Mouse (Mus musculus): Measurements from ENCODE around the gene Rnf212. TPM values are rescaled to one million over a fixed set of nuclear protein-coding genes. Genes with fewer than 3 reads are reported as not detected.
"Not testable (repeated sequence)": the region's sequence is repeated elsewhere in the genome, so short reads cannot be mapped to it uniquely, and the experiment has no call there.

Rnf212 gene
- total RNA-seq (2021), result not detected
- long read RNA-seq, experiment 1, result 0 reads
- long read RNA-seq, experiment 2, result 0 reads

DNA sequence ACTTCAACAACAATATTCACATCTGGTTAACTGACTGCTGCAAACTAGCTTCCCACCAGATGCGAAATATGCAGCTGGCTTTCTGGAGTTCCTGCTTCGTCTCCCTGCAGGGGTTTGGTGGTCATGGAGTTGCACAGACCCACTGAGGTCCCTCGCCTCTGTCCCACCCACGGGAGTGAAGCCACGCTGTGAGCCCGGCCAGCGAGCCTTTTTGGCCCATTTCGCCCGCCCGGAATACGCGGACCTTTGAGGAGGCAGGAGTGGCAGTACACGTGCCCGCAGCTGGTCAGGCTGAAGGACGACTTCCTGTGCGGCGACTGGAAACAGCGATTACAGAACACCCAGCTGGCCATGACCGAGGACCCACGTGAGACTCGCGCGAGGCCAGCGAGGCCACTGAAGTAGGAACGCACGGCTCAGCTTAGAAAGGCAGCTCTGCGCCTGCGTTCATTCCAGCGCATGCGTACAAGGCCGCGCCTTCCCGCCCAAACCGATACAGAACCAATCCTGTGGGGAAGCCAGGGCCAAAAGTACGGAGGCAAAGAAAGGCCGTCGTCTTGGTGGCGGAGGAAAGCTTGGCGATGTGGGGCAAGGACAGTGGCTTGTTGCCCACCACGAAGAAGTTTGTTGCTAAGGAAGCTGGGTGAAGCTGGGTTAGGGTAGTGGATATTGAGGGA lies at the start of gene Rnf212:
Gene Rnf212, minus strand, starts transcription at position 353 of the 677 bp plus-strand sequence.
- DNase-seq, result no peak

DNA sequence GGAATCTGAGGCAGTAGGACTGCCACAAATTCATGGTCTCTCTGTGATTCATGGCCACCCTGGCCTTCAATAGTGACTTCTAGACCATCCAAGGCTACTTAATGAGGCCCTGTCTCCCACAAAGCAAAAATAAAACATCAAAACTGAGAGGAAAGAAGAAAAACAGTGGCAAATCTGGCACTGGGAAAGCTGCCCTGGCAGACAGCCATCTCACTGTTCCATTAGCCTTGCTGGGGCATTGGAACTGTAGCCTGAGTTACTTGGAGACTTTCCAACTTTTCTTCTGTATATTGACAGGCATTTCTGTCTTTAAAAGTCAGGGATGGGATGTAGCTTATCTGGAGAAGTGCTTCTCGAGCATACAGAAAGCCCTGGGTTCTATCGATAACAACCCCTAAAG lies 48.5 kb upstream of the Rnf212 start:
- no peak for DNase-seq

DNA sequence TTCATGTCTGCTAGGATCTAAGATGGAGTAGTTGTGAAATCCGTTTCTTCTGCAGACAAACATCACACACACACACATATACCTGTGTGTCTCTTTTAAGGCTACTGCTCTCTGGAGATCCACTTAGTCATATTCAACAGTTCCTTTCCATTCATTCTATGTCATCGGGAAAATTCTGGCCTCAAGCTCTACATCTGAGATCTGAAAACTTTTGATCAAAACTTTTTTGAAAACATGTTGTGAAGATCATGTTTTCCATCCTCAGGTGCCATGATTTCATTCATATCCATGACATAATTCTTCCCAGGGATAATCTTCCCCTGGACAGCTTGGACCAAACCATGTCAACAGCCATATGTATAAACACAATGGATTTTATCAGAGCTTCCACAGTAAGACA lies 34.0 kb upstream of the Rnf212 start, which contains the start of gene Vmn2r8:
Gene Vmn2r8, minus strand, starts transcription at position 101 of the 400 bp plus-strand sequence.
- not testable (repeated sequence) for DNase-seq

DNA sequence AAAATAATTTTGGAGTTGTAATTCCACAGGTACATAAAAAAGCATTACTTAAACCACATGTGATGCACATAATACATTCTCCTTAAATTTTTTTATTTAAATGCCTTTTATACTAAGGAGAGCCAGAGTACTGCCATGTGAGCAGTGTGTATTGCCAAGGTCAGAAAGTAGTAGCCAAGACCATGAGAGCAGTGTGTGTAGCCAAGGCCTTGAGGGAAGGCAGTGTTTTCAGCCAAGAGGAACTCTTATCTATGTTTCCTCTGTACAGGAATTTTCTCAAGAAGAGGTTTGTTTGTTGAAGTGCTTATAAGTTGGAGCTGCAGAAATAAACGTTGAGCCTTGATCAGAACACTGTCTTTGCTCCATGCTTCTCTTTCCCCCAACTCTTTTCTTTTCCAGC lies 28.9 kb upstream of the Rnf212 start:
- DNase-seq, result peak; percentile 1 to 15

DNA sequence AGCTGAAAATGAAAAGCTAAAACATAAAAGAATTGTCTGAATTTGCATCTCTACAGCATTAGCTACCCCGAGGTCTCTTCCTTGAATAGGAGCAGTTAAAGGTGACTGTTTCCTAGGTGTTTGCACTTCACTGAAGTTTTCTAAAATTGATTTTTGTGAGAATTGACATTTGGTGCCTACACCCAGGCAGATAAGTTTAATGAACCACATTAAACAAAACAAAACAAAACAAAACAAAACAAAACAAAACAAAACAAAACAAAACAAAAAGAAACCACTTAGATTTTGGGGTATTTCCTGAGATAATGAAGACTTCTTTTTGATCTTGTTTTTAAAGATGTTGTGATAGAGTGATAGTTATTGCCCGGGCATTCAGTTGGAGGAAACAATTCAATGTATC lies 20.5 kb upstream of the Rnf212 start, which contains the start of gene Tmed11:
Gene Tmed11, minus strand, starts transcription at position 101 of the 400 bp plus-strand sequence.
- DNase-seq, result not testable (repeated sequence)

DNA sequence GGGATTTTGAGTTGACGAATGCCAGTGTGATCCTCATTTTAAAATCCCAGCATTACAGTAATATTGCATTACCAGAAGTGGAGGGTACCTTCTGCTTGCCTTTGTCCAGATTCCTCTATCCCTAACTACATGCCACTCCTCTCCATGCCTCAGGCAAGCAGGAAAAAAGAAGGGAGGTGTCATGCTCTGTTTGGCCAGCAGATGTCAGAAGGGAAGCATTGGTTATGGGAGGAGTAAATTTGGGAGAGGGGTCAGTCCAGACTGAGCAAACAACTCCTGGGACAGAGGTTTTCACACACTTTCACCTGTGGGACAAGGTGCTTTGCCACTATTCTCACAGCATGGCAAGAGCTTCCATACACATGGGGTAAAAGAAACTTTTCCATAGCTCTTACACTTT lies 15.6 kb upstream of the Rnf212 start:
- peak; percentile 2 to 5 for DNase-seq

DNA sequence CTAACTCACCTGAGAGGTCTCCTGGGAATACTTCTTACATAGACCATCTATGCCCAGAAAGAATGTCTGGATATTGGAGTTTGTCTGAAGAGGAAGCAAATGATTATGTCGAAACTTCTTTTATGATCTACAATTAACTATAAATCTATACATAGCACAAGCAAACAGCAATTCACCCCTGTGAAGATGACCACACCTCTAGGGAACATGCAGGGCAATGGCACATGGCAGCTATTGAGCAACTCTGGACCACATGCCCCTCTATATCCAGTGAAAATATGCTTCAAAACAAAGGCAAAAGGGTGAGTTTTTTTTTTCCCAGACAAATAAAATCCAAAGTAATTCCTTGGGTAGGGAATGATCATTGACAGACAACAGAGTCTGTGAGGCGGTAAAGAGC lies 14.8 kb downstream of the Rnf212 start:
- DNase-seq, result no peak

DNA sequence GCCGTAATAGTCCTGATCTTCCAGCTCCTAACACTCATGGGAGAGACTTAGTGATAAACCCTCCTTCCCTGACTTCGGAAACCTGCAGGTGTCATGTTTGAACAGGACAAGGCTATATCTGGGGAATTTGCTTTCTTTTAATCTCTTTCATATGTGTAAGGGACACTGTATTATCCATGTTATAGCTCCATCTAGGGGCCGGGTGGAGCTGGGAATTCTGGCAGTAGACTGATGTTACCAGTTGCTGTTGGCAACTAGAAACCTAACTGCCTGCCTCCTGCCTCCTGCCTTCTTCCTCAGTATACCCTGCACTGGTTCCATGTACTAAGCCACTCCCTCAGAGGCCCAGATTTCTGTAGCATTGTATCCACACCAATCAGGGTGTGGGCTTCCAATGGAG lies 16.4 kb downstream of the Rnf212 start:
- peak; percentile 4 to 15 for DNase-seq

DNA sequence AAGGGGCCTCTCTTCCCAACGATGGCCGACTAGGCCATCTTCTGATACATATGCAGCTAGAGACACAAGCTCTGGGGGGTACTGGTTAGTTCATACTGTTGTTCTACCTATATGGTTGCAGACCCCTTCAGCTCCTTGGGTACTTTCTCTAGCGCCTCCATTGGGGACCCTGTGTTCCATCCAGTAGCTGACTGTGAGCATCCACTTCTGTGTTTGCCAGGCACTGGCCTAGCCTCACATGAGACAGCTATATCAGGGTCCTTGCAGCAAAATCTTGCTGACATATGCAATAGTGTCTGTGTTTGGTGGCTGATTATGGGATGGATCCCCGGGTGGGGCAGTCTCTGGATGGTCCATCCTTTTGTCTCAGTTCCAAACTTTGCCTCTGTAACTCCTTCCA lies 23.5 kb downstream of the Rnf212 start:
- not testable (repeated sequence) for DNase-seq

DNA sequence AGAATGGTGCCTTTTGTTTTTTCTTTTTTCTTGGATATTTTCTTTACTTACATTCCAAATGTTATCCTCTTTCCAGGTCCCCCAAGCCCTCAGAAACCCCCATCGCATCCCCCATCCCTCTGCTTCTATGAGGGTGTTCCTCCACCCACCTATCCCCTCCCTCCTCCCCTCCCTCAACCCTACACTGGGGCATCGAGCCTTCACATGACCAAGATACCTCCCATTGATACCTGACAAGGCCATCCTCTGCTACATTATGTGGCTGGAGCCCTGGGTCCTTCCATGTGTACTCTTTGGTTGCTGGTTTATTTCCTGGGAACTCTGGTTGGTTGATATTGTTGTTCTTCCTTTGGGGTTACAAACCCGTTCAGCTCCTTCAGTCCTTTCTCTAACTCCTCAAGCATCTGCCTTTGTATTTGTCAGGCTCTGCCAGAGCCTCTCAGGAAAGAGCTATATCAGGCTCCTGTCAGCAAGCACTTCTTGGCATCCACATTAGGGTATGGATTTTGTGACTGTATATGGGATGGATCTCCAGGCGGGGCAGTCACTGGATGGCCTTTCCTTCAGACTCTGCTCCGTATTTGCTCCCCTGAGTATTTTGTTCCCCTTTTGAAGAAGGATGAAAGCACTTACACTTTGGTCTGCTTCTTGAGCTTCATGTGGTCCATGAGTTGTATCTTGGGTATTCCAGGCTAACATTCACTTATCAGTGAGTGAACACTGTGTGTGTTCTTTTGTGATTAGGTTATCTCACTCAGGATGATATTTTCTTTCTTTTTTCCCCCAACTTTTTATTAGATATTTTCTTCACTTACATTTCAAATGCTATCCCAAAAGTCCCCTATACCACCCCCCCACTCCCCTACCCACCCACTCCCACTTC lies 24.2 kb downstream of the Rnf212 start:
- no peak for DNase-seq

DNA sequence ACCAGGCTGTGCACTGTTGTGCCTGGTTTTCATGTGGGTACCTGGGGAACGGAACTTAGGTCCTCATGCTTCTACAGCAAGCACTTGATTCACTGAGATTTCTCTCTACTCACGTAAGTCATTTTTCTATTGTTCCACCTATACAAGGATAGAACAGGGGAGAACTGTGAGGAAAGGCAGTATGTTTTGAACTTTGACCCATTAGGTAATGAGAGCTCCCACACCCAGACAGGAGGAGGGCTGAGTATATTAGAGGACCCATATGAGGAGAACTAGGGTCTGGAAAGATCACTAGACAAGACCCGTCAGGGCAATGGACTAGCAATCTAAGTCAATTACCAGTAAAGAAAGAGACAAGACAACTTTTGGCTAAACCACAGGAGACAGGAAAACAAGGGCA lies 30.2 kb downstream of the Rnf212 start:
- no peak for DNase-seq

DNA sequence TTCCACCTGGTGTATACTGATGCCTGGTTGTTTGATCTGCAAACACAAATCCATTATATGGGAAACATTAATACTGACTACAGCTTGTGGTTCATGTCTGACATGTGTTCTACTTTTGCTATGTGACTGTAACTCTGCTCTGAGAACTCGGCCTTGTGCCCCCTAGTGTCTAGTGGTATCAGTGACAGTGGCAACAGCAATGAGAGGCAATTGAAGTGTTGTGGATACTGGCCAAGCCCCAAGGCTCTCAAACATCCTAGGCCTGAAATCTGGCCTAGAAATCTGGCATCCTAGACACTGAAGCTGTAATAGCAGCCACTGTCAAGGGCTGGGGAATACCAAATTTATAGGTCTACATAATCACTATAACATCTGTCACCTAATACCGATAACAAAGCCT lies 30.9 kb downstream of the Rnf212 start:
- no peak for DNase-seq

DNA sequence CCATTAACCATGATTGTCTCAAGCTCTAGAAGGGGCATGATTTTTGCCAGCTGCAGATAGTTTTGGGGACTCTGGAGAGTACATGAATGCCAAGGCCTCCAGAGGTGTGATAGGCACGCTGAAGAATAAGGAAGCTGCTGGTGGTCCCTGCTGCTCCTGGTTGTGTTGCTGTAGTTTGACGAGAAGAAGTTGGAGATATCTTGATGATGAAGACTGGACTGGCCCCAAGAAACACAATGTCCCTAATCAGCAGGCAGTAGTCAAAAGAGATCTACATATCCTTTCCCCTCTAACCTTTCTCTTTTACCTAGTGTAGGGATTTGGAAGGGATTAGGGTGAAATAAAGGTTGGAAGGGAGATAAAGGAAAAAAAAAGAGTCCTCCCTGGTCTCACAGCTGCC lies 32.2 kb downstream of the Rnf212 start:
- no peak for DNase-seq

DNA sequence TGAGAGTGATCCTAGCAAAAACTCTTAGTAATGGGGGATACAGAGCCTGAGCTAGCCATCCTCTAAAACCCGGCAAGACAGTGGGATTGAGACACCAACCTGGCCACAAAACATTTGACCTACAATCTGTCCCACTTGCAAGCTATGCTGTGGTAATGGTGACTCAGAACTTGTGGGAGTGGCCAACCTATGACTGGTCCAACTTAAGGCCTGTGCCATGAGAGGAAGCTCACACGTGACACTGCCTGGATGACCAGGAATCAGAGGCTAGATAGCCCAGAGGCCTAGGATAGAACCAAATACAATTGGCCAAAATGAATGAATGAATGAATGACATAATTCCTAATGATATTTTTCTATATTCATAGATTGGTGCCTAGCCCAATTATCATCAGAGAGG lies 32.9 kb downstream of the Rnf212 start:
- DNase-seq, result no peak

DNA sequence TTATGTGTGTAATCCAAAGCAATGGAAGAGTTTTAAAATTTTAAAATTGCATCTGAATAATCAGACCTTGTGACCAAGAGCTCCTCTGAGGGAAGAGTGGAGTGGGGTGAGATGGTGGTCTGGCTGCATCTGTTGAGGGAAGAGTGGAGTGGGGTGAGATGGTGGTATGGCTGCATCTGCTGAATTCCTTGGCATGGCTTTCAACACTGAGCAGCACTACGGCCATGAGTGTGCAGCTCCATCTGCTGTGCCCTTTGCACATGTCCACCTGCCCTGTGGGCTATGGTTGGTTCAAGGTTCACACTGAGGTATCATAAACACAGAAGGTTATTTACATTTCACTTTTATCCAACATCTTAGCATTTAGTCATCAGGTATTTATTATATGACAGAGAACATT lies 47.4 kb downstream of the Rnf212 start:
- DNase-seq, result no peak

DNA sequence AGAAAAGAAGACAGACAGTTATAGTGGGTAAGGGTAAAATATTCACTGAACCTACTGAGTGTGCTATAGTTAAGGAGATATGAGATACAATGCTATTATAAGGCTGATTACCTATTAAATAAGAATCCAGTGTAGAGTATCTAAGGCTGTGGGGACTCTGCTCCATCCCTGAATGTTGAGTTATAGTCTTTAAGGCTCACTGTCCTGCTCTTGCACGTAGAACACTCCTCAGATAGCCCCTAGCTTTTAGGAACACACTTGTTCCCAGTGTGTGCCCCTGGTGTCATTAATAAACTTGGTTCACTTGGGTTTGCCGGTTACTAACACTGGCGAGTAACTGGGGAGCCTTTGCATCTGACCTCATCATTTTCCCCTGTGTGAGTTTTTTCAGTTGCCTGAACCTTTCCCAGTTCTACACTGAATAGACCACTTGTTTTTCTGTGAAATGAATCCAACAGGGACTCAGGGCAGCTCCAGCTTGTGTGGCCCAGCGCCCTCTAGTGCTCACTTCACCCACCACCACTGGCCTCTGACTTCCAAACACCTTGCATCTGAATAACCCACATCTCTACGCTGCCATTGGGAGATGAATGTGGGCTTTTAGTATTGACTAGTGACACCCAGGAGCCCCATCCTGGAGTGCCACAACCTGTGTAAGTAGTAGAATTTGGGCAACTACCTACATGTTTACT lies 48.1 kb downstream of the Rnf212 start:
- peak; percentile 63 to 82 for DNase-seq

DNA sequence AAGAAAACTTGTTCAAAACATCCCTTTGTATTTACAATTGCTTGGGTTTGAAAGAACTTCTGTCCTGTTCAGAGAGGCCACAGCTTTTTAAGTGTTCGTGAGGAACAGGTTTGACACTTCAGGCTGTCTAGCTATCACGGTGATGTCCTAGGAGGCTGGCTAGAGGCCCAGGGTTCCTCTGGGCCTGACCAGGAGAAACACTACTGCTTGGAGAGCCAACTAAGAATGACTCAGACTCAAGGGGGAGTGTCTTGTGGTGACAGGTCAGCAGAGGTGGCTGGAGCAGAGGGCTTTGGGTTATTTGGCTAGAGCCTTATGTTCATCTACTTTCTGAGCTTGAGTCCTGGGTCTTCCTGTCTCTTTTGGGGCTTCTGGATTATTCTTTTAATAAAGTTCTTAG lies 50.8 kb downstream of the Rnf212 start:
- DNase-seq, result peak in 1 of 2 experiments; percentile 18

DNA sequence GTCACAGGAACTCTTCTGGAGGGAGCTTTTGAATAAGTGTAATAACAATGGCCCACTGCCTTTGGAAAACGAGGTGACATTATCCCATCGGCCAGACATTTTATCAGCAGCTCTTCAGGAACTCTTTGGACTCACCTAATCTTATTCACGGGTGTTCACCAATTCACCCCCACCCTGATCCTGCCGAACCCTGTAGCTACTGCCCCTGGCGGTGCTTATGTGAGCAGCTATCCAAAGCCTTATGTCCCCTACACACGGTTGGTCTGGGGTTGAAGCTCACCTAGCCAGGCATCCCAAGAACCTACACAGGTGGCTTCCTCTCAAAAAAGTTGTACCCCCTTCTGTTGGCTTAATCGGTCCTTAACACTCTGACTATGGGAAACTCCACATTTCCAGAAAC lies 55.0 kb downstream of the Rnf212 start:
- no peak for DNase-seq

DNA sequence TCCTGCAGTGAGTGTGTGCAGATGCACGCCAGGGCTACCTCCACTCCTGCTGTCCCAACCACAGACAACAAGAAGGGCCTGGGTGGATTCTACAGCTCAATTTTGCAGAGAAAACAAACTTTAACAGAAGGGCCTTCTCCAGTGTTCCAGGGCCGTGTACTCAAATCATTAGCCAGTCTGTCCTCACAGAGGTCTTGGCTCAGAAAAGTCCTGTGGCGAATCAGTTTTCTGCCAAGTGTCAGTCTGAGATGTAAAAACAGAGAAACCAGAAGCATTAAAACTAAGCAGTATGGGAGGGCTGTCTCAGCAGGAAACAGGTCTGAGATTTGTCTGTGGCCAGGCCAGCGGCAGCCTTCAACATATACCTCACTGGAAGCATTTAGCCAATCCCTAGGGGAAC lies 56.7 kb downstream of the Rnf212 start:
- DNase-seq, result no peak

DNA sequence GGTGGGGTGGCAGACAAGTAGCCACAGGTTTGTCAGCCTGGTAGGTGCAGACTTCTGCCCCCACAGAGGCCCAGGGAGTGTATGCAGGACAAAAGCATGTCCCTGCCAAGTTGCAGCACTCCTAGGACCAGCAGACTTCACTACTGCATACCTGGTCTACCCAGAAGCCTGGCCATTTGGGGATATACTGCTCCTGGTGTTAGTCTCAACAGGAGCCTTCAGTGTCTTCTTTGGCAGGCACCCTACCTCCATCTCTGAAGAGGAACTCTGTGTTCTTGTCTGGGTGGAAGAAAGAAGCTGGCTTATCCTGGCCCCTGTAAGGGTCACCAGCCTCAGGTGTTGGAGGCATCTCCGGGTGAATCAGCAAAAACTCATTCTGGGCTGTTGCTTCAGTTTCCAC lies 58.8 kb downstream of the Rnf212 start:
- DNase-seq, result no peak

DNA sequence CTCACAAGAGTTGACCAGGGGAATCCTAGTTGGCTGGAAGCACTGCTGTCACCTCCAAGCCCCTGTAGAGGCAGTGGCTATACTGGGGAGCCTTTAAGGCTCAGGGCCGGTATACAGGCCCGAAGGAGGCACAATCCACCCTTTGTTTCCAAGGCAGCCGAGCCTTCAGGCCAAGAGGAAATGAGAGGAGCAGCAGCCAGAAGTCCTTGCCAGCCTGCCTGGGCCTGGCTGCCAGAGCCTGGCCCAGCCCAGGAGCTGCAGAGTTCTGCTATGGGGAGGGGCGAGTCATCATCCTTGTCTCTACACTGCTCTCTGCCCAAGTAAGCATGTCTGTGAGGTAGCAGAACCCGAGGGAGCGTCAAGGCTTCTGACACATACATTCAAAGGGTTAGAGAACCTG lies 60.6 kb downstream of the Rnf212 start:
- DNase-seq, result peak in 1 of 2 experiments; percentile 45

DNA sequence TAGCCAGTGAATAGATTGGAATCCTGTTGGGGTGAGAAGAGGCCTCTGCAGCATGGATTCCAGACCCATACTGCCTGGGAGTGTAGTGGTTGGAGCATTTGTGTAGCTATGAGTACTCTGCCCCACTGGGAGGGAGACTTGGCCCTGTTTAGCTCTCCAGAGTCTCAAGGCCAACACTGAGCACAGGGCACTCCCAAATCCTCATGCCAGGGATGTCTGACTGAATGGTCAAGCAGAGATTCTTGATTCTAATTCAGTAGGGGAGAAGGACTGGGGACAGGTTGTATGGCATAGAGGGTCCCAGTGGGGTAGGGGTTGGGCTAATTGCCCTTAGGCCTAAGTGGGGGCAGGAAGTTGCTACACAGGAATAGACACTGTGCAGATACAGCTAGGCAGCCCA lies 61.1 kb downstream of the Rnf212 start:
- DNase-seq, result no peak

DNA sequence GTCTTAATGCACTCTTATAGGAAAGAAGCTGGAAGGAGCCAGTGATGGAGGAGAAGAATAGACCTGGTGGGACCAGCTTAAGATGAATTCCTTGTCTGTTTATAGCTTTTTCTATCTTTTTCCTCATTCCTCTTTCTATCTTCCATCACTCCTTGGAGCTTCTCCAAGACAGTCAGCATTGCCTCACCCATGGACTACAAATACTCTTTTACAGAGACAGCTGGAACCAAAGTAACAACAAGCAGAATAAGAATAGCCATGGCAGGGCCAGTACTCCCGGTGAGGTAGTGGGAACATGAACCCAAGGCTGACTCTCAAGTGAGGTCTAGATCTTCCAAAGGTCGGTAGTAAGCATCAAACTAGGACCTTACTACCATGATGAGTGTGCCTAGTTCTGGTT lies 61.7 kb downstream of the Rnf212 start:
- DNase-seq, result no peak
